Mouse (Mus musculus): Measurements from ENCODE around the gene Psg26. TPM values are rescaled to one million over a fixed set of nuclear protein-coding genes. Genes with fewer than 3 reads are reported as not detected.
"Not testable (repeated sequence)": the region's sequence is repeated elsewhere in the genome, so short reads cannot be mapped to it uniquely, and the experiment has no call there.

Gene Psg26
- polyA plus RNA-seq (2015; fragmentation: Nextera tagmentation; extraction: Ambion mirVana), result not detected in 2 replicates

DNA sequence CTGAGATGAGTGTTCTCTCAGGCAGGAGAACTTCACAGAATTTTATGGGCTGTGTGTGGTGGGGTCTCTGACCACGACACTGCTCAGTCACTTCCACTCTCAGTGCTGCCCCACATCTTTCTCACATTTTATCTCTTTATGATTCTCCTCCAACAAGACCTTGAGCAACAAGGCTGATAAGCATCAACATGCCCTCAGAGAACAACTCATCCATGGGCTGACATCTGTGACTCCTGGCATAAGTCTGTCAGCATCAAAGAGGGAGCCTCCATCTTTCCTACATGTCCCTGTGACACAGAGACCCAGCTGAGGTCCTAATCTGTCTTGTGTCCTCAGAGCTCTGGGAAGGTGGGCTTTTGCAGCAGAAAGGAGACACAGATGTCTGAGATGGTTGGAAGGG, at the start of gene Psg26:
Gene Psg26, minus strand, starts transcription at position 101 of the 400 bp plus-strand sequence.
- Histone ChIP-seq H3K4me2 (ENCODE audit: low read depth, low read length) (no peak within 1 kb of the TSS), H3K4me1 (replicated peaks; ENCODE audit: control insufficient read depth, insufficient read depth, low read length) (no peaks in the 10 kb centered on the region), H3K4me3 (ENCODE audit: low read length) (no peak within 1 kb of the TSS), H3K27me3 (ENCODE audit: control insufficient read depth, insufficient read depth, low read depth, low read length) (no peaks in the 10 kb centered on the region), H3K9ac (ENCODE audit: low read length) (no peak within 1 kb of the TSS), H3K36me3 (ENCODE audit: control insufficient read depth, insufficient read depth, low read length) (no peaks in the 10 kb centered on the region), H3K9me3 (ENCODE audit: control insufficient read depth, low read length) (peaks cover 2% of the 10 kb centered on the region; the same call in 1 of the 2 replicates), H3K27ac (ENCODE audit: low read length) (no peak within 1 kb of the TSS)
- ATAC-seq (ENCODE audit: low read depth), result no peak
- 48% methylated on average over 1 of the region's 1 CpGs for WGBS

DNA sequence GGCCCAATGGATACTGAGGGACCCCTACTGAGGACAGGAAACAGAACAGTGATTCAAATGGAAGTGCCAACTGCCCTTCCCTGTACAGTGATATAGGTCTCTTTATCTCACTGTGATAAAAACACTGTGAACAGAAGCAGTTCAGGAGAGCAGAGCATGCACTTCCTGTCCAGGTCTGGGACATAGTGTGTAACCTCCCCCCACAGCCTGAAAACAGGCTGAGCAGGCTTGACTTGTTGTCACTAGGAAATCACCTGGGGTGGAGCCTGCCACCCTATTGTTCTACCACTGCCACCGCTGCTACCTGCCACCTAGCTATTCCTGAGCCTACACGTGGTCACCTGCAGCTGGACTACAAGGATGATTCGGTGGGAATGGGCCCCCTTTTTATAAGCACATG, 49.4 kb upstream of the Psg26 start:
- Histone ChIP-seq H3K27me3 (ENCODE audit: control insufficient read depth, insufficient read depth, low read depth, low read length) (no peaks in the 10 kb centered on the region), H3K4me2 (ENCODE audit: low read depth, low read length) (no peak overlapping the region), H3K27ac (ENCODE audit: low read length) (no peak overlapping the region), H3K9me3 (ENCODE audit: control insufficient read depth, low read length) (no peaks in the 10 kb centered on the region), H3K36me3 (ENCODE audit: control insufficient read depth, insufficient read depth, low read length) (no peaks in the 10 kb centered on the region), H3K4me3 (ENCODE audit: low read length) (no peak overlapping the region), H3K9ac (ENCODE audit: low read length) (no peak overlapping the region), H3K4me1 (replicated peaks; ENCODE audit: control insufficient read depth, insufficient read depth, low read length) (no peaks in the 10 kb centered on the region)
- 35% methylated on average over 3 of the region's 3 CpGs for WGBS
- ATAC-seq (ENCODE audit: low read depth), result no peak

DNA sequence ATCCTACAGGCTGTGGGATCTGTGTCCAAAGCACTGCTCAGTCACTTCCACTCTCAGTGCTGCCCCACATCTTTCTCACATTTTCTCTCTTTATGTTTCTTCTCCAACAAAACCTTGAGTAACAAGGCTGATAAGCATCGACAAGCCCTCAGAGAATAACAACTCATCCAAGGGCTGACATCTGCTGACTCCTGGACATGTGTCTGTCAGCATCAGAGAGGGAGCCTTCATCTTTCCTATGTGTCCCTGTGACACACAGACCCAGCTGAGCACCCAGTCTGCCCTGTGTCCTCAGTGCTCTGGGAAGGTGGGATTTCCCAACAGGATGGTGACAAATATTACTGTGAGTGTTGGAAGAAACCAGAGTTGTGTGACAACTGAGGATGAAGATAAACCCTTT, 48.2 kb upstream of the Psg26 start, which contains the start of gene Psg25:
Gene Psg25, minus strand, starts transcription at position 101 of the 400 bp plus-strand sequence.
- no peak within 1 kb of the TSS for H3K9ac ChIP-seq (ENCODE audit: low read length)
- H3K4me3 ChIP-seq (ENCODE audit: low read length), result no peak within 1 kb of the TSS
- 79% methylated on average over 1 of the region's 1 CpGs for WGBS

GRCm38 (mm10) chr7:18524668-18525067, 40.7 kb upstream of the Psg26 start:
- Histone ChIP-seq H3K27me3 (ENCODE audit: control insufficient read depth, insufficient read depth, low read depth, low read length) (no peaks in the 10 kb centered on the region), H3K9ac (ENCODE audit: low read length) (no peak overlapping the region), H3K4me1 (replicated peaks; ENCODE audit: control insufficient read depth, insufficient read depth, low read length) (no peaks in the 10 kb centered on the region), H3K36me3 (ENCODE audit: control insufficient read depth, insufficient read depth, low read length) (no peaks in the 10 kb centered on the region), H3K9me3 (ENCODE audit: control insufficient read depth, low read length) (no peaks in the 10 kb centered on the region), H3K4me2 (ENCODE audit: low read depth, low read length) (no peak overlapping the region), H3K27ac (ENCODE audit: low read length) (no peak overlapping the region), H3K4me3 (ENCODE audit: low read length) (no peak overlapping the region)
- WGBS, result 92% methylated on average over 8 of the region's 8 CpGs
- ATAC-seq (ENCODE audit: low read depth), result no peak

More for the DNA sequence above, 48.2 kb upstream of the Psg26 start, which contains the start of gene Psg25:
- H3K4me2 ChIP-seq (ENCODE audit: low read depth, low read length), result no peak within 1 kb of the TSS
- H3K27me3 ChIP-seq (ENCODE audit: control insufficient read depth, insufficient read depth, low read depth, low read length), result no peaks in the 10 kb centered on the region
- no peak for ATAC-seq (ENCODE audit: low read depth)
- H3K36me3 ChIP-seq (ENCODE audit: control insufficient read depth, insufficient read depth, low read length), result no peaks in the 10 kb centered on the region
- no peak within 1 kb of the TSS for H3K27ac ChIP-seq (ENCODE audit: low read length)
- H3K4me1 ChIP-seq (replicated peaks; ENCODE audit: control insufficient read depth, insufficient read depth, low read length), result no peaks in the 10 kb centered on the region
- no peaks in the 10 kb centered on the region for H3K9me3 ChIP-seq (ENCODE audit: control insufficient read depth, low read length)

DNA sequence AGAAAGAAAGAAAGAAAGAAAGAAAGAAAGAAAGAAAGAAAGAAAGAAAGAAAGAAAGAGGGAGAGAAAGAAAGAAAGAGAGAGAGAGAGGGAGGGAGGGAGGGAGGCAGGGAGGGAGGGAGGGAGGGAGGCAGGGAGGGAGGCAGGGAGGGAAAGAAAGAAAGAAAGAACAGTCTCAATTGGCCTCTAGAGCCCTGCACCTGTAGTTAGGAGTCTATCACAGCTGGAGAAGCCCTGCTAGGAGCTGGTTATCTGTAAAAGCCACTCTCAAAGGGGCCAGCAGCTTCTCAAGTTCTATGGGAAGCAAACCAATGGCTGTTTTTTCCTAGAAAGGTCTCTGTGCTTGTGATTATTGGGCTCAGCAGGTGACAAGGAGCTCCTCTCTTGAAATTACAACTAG, 28.9 kb upstream of the Psg26 start:
- not testable (repeated sequence) for H3K4me2 ChIP-seq (ENCODE audit: low read depth, low read length); H3K36me3 ChIP-seq (ENCODE audit: control insufficient read depth, insufficient read depth, low read length)

DNA sequence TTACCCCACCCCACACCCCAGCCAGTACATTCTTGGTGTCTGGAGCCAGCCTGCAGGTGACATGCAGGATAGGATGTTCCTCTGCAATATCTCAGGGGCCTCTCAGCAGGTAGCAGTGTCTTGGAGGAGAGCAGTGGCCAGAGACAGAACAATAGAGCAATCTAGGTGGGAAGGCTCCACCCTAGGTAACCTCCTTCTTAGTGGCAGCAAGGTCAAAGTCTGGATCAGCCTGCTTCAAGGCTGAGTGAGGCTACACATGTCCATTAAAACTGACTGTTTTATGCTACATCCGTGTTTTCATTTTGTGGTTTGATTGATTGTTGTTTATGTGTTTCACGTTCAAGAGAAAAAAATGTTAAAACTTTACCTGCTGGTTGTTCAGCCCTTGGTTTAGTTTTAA, 28.4 kb upstream of the Psg26 start:
- WGBS, result 53% methylated on average over 2 of the region's 2 CpGs
- not testable (repeated sequence) for H3K9ac ChIP-seq (ENCODE audit: low read length); H3K36me3 ChIP-seq (ENCODE audit: control insufficient read depth, insufficient read depth, low read length); H3K27ac ChIP-seq (ENCODE audit: low read length); H3K9me3 ChIP-seq (ENCODE audit: control insufficient read depth, low read length); H3K4me2 ChIP-seq (ENCODE audit: low read depth, low read length); ATAC-seq (ENCODE audit: low read depth); H3K4me3 ChIP-seq (ENCODE audit: low read length); H3K4me1 ChIP-seq (replicated peaks; ENCODE audit: control insufficient read depth, insufficient read depth, low read length); H3K27me3 ChIP-seq (ENCODE audit: control insufficient read depth, insufficient read depth, low read depth, low read length)

More for the DNA sequence above, 28.9 kb upstream of the Psg26 start:
- not testable (repeated sequence) for H3K9ac ChIP-seq (ENCODE audit: low read length); H3K27me3 ChIP-seq (ENCODE audit: control insufficient read depth, insufficient read depth, low read depth, low read length); ATAC-seq (ENCODE audit: low read depth); H3K27ac ChIP-seq (ENCODE audit: low read length); H3K4me3 ChIP-seq (ENCODE audit: low read length); H3K9me3 ChIP-seq (ENCODE audit: control insufficient read depth, low read length); H3K4me1 ChIP-seq (replicated peaks; ENCODE audit: control insufficient read depth, insufficient read depth, low read length)

DNA sequence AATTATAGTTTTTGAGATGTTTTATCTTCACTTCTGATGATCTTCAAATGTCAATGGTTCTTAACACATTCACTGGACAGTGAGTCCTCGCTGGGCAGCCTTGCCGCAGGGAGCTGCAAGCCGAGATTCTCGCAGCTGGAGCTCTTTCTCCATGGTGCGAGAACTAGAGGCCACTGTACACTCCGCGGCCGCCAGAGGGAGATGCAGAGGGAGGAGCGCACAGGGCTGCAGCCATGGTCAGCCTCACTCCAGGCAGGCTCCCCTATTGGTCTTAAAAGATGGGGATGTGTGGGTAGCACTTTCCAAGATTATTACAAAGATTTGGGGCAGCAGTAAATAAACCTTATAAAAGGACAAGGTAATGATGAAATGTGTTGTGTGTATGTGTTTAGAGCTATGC, 27.5 kb upstream of the Psg26 start:
- Histone ChIP-seq H3K4me2 (ENCODE audit: low read depth, low read length) (no peak overlapping the region), H3K9ac (ENCODE audit: low read length) (no peak overlapping the region), H3K4me3 (ENCODE audit: low read length) (no peak overlapping the region), H3K36me3 (ENCODE audit: control insufficient read depth, insufficient read depth, low read length) (no peaks in the 10 kb centered on the region), H3K27me3 (ENCODE audit: control insufficient read depth, insufficient read depth, low read depth, low read length) (no peaks in the 10 kb centered on the region), H3K27ac (ENCODE audit: low read length) (no peak overlapping the region), H3K4me1 (replicated peaks; ENCODE audit: control insufficient read depth, insufficient read depth, low read length) (no peaks in the 10 kb centered on the region), H3K9me3 (ENCODE audit: control insufficient read depth, low read length) (no peaks in the 10 kb centered on the region)
- WGBS, result 16% methylated on average over 9 of the region's 9 CpGs
- no peak for ATAC-seq (ENCODE audit: low read depth)

DNA sequence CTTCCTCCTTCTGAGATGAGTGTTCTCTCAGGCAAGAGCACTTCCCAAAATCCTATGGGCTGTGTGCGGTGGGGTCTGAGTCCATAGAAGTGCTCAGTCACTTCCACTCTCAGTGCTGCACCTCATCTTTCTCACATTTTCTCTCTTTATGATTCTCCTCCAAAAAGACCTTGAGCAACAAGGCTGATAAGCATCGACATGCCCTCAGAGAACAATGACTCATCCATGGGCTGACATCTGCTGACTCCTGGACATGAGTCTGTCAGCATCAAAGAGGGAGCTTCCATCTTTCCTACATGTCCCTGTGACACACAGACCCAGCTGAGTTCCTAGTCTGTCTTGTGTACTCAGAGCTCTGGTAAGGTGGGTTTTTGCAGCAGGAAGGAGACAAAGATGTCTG, 52.0 kb downstream of the Psg26 start, which contains the start of gene Psg28:
Gene Psg28, minus strand, starts transcription at position 101 of the 400 bp plus-strand sequence.
- H3K27ac ChIP-seq (ENCODE audit: low read length); H3K4me3 ChIP-seq (ENCODE audit: low read length); H3K4me1 ChIP-seq (replicated peaks; ENCODE audit: control insufficient read depth, insufficient read depth, low read length); H3K9me3 ChIP-seq (ENCODE audit: control insufficient read depth, low read length); H3K9ac ChIP-seq (ENCODE audit: low read length); H3K27me3 ChIP-seq (ENCODE audit: control insufficient read depth, insufficient read depth, low read depth, low read length); ATAC-seq (ENCODE audit: low read depth); H3K36me3 ChIP-seq (ENCODE audit: control insufficient read depth, insufficient read depth, low read length); H3K4me2 ChIP-seq (ENCODE audit: low read depth, low read length): not testable (repeated sequence)
- WGBS, result 75% methylated on average over 2 of the region's 2 CpGs
